Mouse (Mus musculus): ENCODE data around the gene Epb41l4b. TPM values are rescaled to one million over a fixed set of nuclear protein-coding genes. Genes with fewer than 3 reads are reported as not detected.

Gene Epb41l4b
- total RNA-seq, 1 experiment from 2014 or later: 5.4 TPM

GRCm38 (mm10) chr4:57011454-57012046 is 131.7 kb downstream of the Epb41l4b start:
- DNase-seq: no peak

GRCm38 (mm10) chr4:57010919-57011318 is 132.3 kb downstream of the Epb41l4b start:
- DNase-seq: no peak

GRCm38 (mm10) chr4:57010425-57010824 is 132.8 kb downstream of the Epb41l4b start:
- DNase-seq: no peak

GRCm38 (mm10) chr4:57007717-57008116 is 135.5 kb downstream of the Epb41l4b start:
- no peak for DNase-seq

- no peak for DNase-seq
Observed at GRCm38 (mm10) chr4:57005011-57005410, 138.2 kb downstream of the Epb41l4b start.

GRCm38 (mm10) chr4:57003886-57004285 is 139.4 kb downstream of the Epb41l4b start:
- DNase-seq: no peak

- DNase-seq: no peak
Observed at GRCm38 (mm10) chr4:57002751-57003150, 140.5 kb downstream of the Epb41l4b start.

GRCm38 (mm10) chr4:57001437-57001836 is 141.8 kb downstream of the Epb41l4b start:
- DNase-seq: no peak

GRCm38 (mm10) chr4:56993331-56993730 is 149.9 kb downstream of the Epb41l4b start:
- no peak for DNase-seq

- no peak for DNase-seq
Observed at GRCm38 (mm10) chr4:56991951-56992350, 151.3 kb downstream of the Epb41l4b start.

GRCm38 (mm10) chr4:56990215-56990584 is 153.0 kb downstream of the Epb41l4b start, which contains the start of gene Frrs1l:
TSS of gene Frrs1l (minus strand) at chr4:56990391.
- DNase-seq: peak; percentile 19

- no peak for DNase-seq
Observed at GRCm38 (mm10) chr4:56989431-56990214, 153.6 kb downstream of the Epb41l4b start.

GRCm38 (mm10) chr4:56965586-56966179 is 177.6 kb downstream of the Epb41l4b start:
- no peak for DNase-seq

GRCm38 (mm10) chr4:56963687-56964086 is 179.6 kb downstream of the Epb41l4b start:
- no peak for DNase-seq

GRCm38 (mm10) chr4:56961320-56961925 is 181.8 kb downstream of the Epb41l4b start:
- DNase-seq: no peak

- no peak for DNase-seq
Observed at GRCm38 (mm10) chr4:56957518-56957917, 185.7 kb downstream of the Epb41l4b start.

GRCm38 (mm10) chr4:56953235-56953634 is 190.0 kb downstream of the Epb41l4b start:
- no peak for DNase-seq

- DNase-seq: no peak
Observed at GRCm38 (mm10) chr4:56951701-56952100, 191.5 kb downstream of the Epb41l4b start.

GRCm38 (mm10) chr4:56949494-56949893 is 193.7 kb downstream of the Epb41l4b start:
- DNase-seq: no peak

- peak; percentile 97 for DNase-seq
Observed at GRCm38 (mm10) chr4:56946641-56947640, 196.3 kb downstream of the Epb41l4b start, which contains the start of gene Tmem245. TSS of gene Tmem245 (minus strand) at chr4:56947437.

- no peak for DNase-seq
Observed at GRCm38 (mm10) chr4:56946180-56946579, 197.1 kb downstream of the Epb41l4b start.

- DNase-seq: peak; percentile 25
Observed at GRCm38 (mm10) chr4:56944286-56944685, 199.0 kb downstream of the Epb41l4b start.
